Mouse (Mus musculus) kidney, adult 2 months (tissue): ENCODE measurements around the gene Vmn1r174. TPM values are rescaled to one million over a fixed set of nuclear protein-coding genes. Genes with fewer than 3 reads are reported as not detected.
"Not testable (repeated sequence)": the region's sequence is repeated elsewhere in the genome, so short reads cannot be mapped to it uniquely, and the experiment has no call there.

ENCODE experiments used
- DNase-seq: peaks from one replicate; pipeline ENCODE4 v3.0.0; 2021
- H3K27ac ChIP-seq: fragments of 200-500 bp; 2 replicates; pipeline ENCODE4 v1.5.1; 2012; ENCODE audit warnings: low read depth, low read length, control low read depth, inconsistent platforms; ENCODE audit not compliant: insufficient read depth
- H3K27me3 ChIP-seq: fragments of 200-500 bp; replicated peaks from 2 replicates; pipeline ENCODE4 v1.6.1; 2012; ENCODE audit warnings: mild to moderate bottlenecking, moderate library complexity, low read length, inconsistent platforms; ENCODE audit not compliant: control insufficient read depth, insufficient read depth
- H3K36me3 ChIP-seq: fragments of 200-500 bp; 2 replicates; pipeline ENCODE4 v1.6.1; 2012; ENCODE audit warnings: mild to moderate bottlenecking, moderate library complexity, low read length, inconsistent platforms; ENCODE audit not compliant: control insufficient read depth, insufficient read depth
- H3K4me1 ChIP-seq: fragments of 200-500 bp; 2 replicates; pipeline ENCODE4 v1.6.1; 2011; ENCODE audit warnings: low read length; ENCODE audit not compliant: control insufficient read depth, insufficient read depth
- H3K4me3 ChIP-seq: fragments of 200-500 bp; 2 replicates; pipeline ENCODE4 v1.5.1; 2011; ENCODE audit warnings: mild to moderate bottlenecking, low read depth, low read length, control low read depth; ENCODE audit not compliant: insufficient read depth
- CTCF ChIP-seq: fragments of 200-500 bp; conservative IDR thresholded peaks from 2 replicates; pipeline ENCODE4 v1.5.1; 2011; ENCODE audit warnings: low read depth, mild to moderate bottlenecking, control low read depth, low read length, moderate library complexity, mixed read lengths; ENCODE audit not compliant: insufficient read depth, insufficient read length
- POLR2A ChIP-seq: fragments of 200-500 bp; IDR thresholded peaks from one replicate; pipeline ENCODE4 v1.6.1; 2011; ENCODE audit warnings: low read depth, low read length, control low read depth
- WGBS: fragments of 180-500 bp; shearing (Covaris S2); methylation state at CpG from one replicate; pipeline ENCODE4 v1.1.7; 2018; 5-methylcytosine and 5-hydroxymethylcytosine counted together
- polyA plus RNA-seq: library from polyadenylated mRNA; depleted of rRNA; stranded (reverse); fragments of >200 nt; gene quantifications from 2 replicates; pipeline ENCODE4 v1.2.3, GENCODE M21; 2012; rRNA removed

Vmn1r174 gene
- not detected in 2 replicates for polyA plus RNA-seq

GRCm38 (mm10) chr7:23751970-23752369 is at the start of gene Vmn1r174:
Vmn1r174 (plus strand) TSS chr7:23752270.
- not testable (repeated sequence) for H3K4me3 ChIP-seq, H3K27ac ChIP-seq, H3K36me3 ChIP-seq, H3K27me3 ChIP-seq, DNase-seq, H3K4me1 ChIP-seq
- 53% methylated on average over 1 of the region's 1 CpGs for WGBS

GRCm38 (mm10) chr7:23784526-23784925 is 32.5 kb downstream of the Vmn1r174 start:
- 80% methylated on average over 6 of the region's 6 CpGs for WGBS
- no peak for DNase-seq
- Histone ChIP-seq H3K36me3 (no peaks in the 10 kb centered on the region), H3K27ac (no peak overlapping the region), H3K27me3 (no peaks in the 10 kb centered on the region), H3K4me1 (no peaks in the 10 kb centered on the region), H3K4me3 (no peak overlapping the region)
- TF ChIP-seq CTCF (no peak), POLR2A (no peak)

- H3K4me1 ChIP-seq, H3K36me3 ChIP-seq, H3K4me3 ChIP-seq, H3K27ac ChIP-seq, H3K27me3 ChIP-seq, DNase-seq: not testable (repeated sequence)
These were observed 58.5 kb downstream of the Vmn1r174 start, which contains the start of gene Vmn1r175 for GRCm38 (mm10) chr7:23810543-23810942. Vmn1r175 (minus strand) TSS chr7:23810643.

Other genes starting within 250 kb of the Vmn1r174 start
- gene Vmn1r167, start 245.1 kb upstream of the Vmn1r174 start, polyA plus RNA-seq, result not detected in 2 replicates
- not detected in 2 replicates for gene Vmn1r168, start 212.5 kb upstream of the Vmn1r174 start, polyA plus RNA-seq
- not detected in 2 replicates for gene Vmn1r169, start 176.7 kb upstream of the Vmn1r174 start, polyA plus RNA-seq
- not detected in 2 replicates for gene Vmn1r170, start 146.1 kb upstream of the Vmn1r174 start, polyA plus RNA-seq
- gene Vmn1r171, start 121.5 kb upstream of the Vmn1r174 start, polyA plus RNA-seq, result not detected in 2 replicates
- not detected in 2 replicates for gene Vmn1r172, start 94.0 kb upstream of the Vmn1r174 start, polyA plus RNA-seq
- not detected in 2 replicates for gene Vmn1r173, start 51.6 kb upstream of the Vmn1r174 start, polyA plus RNA-seq
- not detected in 2 replicates for gene Vmn1r175, start 58.4 kb downstream of the Vmn1r174 start, polyA plus RNA-seq
- gene Vmn1r176, start 85.1 kb downstream of the Vmn1r174 start, polyA plus RNA-seq, result not detected in 2 replicates
- not detected in 2 replicates for gene Vmn1r177, start 114.2 kb downstream of the Vmn1r174 start, polyA plus RNA-seq
- not detected in 2 replicates for gene Vmn1r178, start 139.7 kb downstream of the Vmn1r174 start, polyA plus RNA-seq
- not detected in 2 replicates for gene Vmn1r179, start 174.7 kb downstream of the Vmn1r174 start, polyA plus RNA-seq
- gene Vmn1r180, start 198.4 kb downstream of the Vmn1r174 start, polyA plus RNA-seq, result not detected in 2 replicates
- gene Vmn1r181, start 222.3 kb downstream of the Vmn1r174 start, polyA plus RNA-seq, result not detected in 2 replicates
- gene V1rd19, start 249.4 kb downstream of the Vmn1r174 start, polyA plus RNA-seq, result not detected in 2 replicates